Mouse (Mus musculus): ENCODE results near the gene Bicd1. TPM values are rescaled to one million over a fixed set of nuclear protein-coding genes. Genes with fewer than 3 reads are reported as not detected.
A peak's percentile ranks its signal among the peaks of the same experiment; 100 is the strongest.
"Not testable (repeated sequence)": the region's sequence is repeated elsewhere in the genome, so short reads cannot be mapped to it uniquely, and the experiment has no call there.

The Bicd1 gene
- 6.8 and 9.2 TPM in 2 replicates for polyA plus RNA-seq (2015; fragmentation: Nextera tagmentation; extraction: Ambion mirVana)

GRCm38 (mm10) chr6:149408833-149409332 lies at the start of gene Bicd1:
TSS of gene Bicd1 (plus strand) at chr6:149408886.
- ATAC-seq (replicated peaks; ENCODE audit: low FRiP score, low read depth): peak; percentile 99

GRCm38 (mm10) chr6:149362533-149362932 lies 46.2 kb upstream of the Bicd1 start:
- H3K27me3 ChIP-seq (ENCODE audit: insufficient read depth, low read length); H3K9ac ChIP-seq (ENCODE audit: low read depth, low read length); H3K36me3 ChIP-seq (ENCODE audit: insufficient read depth, low read length); ATAC-seq (replicated peaks; ENCODE audit: low FRiP score, low read depth); H3K4me1 ChIP-seq (replicated peaks; ENCODE audit: insufficient read depth, low read length); H3K4me2 ChIP-seq (ENCODE audit: low read length); H3K4me3 ChIP-seq (replicated peaks; ENCODE audit: low read depth, low read length); H3K9me3 ChIP-seq (replicated peaks; ENCODE audit: low read length); H3K27ac ChIP-seq; DNase-seq (ENCODE audit: low spot score): not testable (repeated sequence)
- WGBS: 97% methylated on average over 19 of the region's 20 CpGs

More at GRCm38 (mm10) chr6:149408833-149409332, at the start of gene Bicd1:
- Histone ChIP-seq H3K27ac (peak within 1 kb of the TSS; percentile 71), H3K4me2 (ENCODE audit: low read length) (peak within 1 kb of the TSS; percentile 85), H3K4me1 (replicated peaks; ENCODE audit: insufficient read depth, low read length) (no peaks in the 10 kb centered on the region), H3K9me3 (replicated peaks; ENCODE audit: low read length) (no peaks in the 10 kb centered on the region), H3K4me3 (replicated peaks; ENCODE audit: low read depth, low read length) (peak within 1 kb of the TSS; percentile 68), H3K9ac (ENCODE audit: low read depth, low read length) (peak within 1 kb of the TSS; percentile 71), H3K36me3 (ENCODE audit: insufficient read depth, low read length) (no peaks in the 10 kb centered on the region), H3K27me3 (ENCODE audit: insufficient read depth, low read length) (no peaks in the 10 kb centered on the region)
- 2% methylated on average over 30 of the region's 30 CpGs for whole genome bisulfite sequencing
- TF ChIP-seq CTCF (IDR thresholded peaks at IDR 0.05; ENCODE audit: low read depth): peak; percentile 26; the same call in 1 of the 2 replicates
- DNase-seq (ENCODE audit: low spot score): peak; percentile 90

- H3K9ac ChIP-seq (ENCODE audit: low read depth, low read length); H3K9me3 ChIP-seq (replicated peaks; ENCODE audit: low read length); H3K4me1 ChIP-seq (replicated peaks; ENCODE audit: insufficient read depth, low read length); DNase-seq (ENCODE audit: low spot score); H3K4me3 ChIP-seq (replicated peaks; ENCODE audit: low read depth, low read length); H3K27me3 ChIP-seq (ENCODE audit: insufficient read depth, low read length); H3K36me3 ChIP-seq (ENCODE audit: insufficient read depth, low read length); H3K27ac ChIP-seq; H3K4me2 ChIP-seq (ENCODE audit: low read length): not testable (repeated sequence)
- ATAC-seq (replicated peaks; ENCODE audit: low FRiP score, low read depth): peak; percentile 68; the same call in 1 of the 2 replicates
- WGBS: 53% methylated on average over 2 of the region's 2 CpGs
These were observed 42.7 kb upstream of the Bicd1 start for GRCm38 (mm10) chr6:149365975-149366374.

- no peak for TF ChIP-seq CTCF (IDR thresholded peaks at IDR 0.05; ENCODE audit: low read depth)
- no peak overlapping the region for H3K9ac ChIP-seq (ENCODE audit: low read depth, low read length)
- H3K4me2 ChIP-seq (ENCODE audit: low read length): no peak overlapping the region
- DNase-seq (ENCODE audit: low spot score): no peak
- no peaks in the 10 kb centered on the region for H3K9me3 ChIP-seq (replicated peaks; ENCODE audit: low read length)
- 77% methylated on average over 2 of the region's 2 CpGs for WGBS
- H3K4me1 ChIP-seq (replicated peaks; ENCODE audit: insufficient read depth, low read length): no peaks in the 10 kb centered on the region
- ATAC-seq (replicated peaks; ENCODE audit: low FRiP score, low read depth): no peak
- no peaks in the 10 kb centered on the region for H3K27me3 ChIP-seq (ENCODE audit: insufficient read depth, low read length)
- H3K27ac ChIP-seq: no peak overlapping the region
- H3K4me3 ChIP-seq (replicated peaks; ENCODE audit: low read depth, low read length): no peak overlapping the region
- H3K36me3 ChIP-seq (ENCODE audit: insufficient read depth, low read length): no peaks in the 10 kb centered on the region
These were observed 42.3 kb upstream of the Bicd1 start for GRCm38 (mm10) chr6:149366403-149366802.

- ATAC-seq (replicated peaks; ENCODE audit: low FRiP score, low read depth): peak; percentile 84
- Histone ChIP-seq H3K4me2 (ENCODE audit: low read length) (no peak overlapping the region), H3K4me3 (replicated peaks; ENCODE audit: low read depth, low read length) (no peak overlapping the region), H3K36me3 (ENCODE audit: insufficient read depth, low read length) (no peaks in the 10 kb centered on the region), H3K9ac (ENCODE audit: low read depth, low read length) (no peak overlapping the region), H3K27me3 (ENCODE audit: insufficient read depth, low read length) (no peaks in the 10 kb centered on the region), H3K9me3 (replicated peaks; ENCODE audit: low read length) (no peaks in the 10 kb centered on the region), H3K27ac (no peak overlapping the region), H3K4me1 (replicated peaks; ENCODE audit: insufficient read depth, low read length) (no peaks in the 10 kb centered on the region)
- WGBS: 42% methylated on average over 2 of the region's 2 CpGs
- peak; percentile 92 for DNase-seq (ENCODE audit: low spot score)
- TF ChIP-seq CTCF (IDR thresholded peaks at IDR 0.05; ENCODE audit: low read depth): peak; percentile 86
These were observed 33.7 kb upstream of the Bicd1 start for GRCm38 (mm10) chr6:149374986-149375457.

- 62% methylated on average over 2 of the region's 2 CpGs for WGBS
- TF ChIP-seq CTCF (IDR thresholded peaks at IDR 0.05; ENCODE audit: low read depth): no peak
- Histone ChIP-seq H3K9ac (ENCODE audit: low read depth, low read length) (no peak overlapping the region), H3K36me3 (ENCODE audit: insufficient read depth, low read length) (no peaks in the 10 kb centered on the region), H3K27me3 (ENCODE audit: insufficient read depth, low read length) (no peaks in the 10 kb centered on the region), H3K27ac (no peak overlapping the region), H3K4me1 (replicated peaks; ENCODE audit: insufficient read depth, low read length) (no peaks in the 10 kb centered on the region), H3K4me3 (replicated peaks; ENCODE audit: low read depth, low read length) (no peak overlapping the region), H3K9me3 (replicated peaks; ENCODE audit: low read length) (no peaks in the 10 kb centered on the region), H3K4me2 (ENCODE audit: low read length) (no peak overlapping the region)
- DNase-seq (ENCODE audit: low spot score) (no peak), ATAC-seq (replicated peaks; ENCODE audit: low FRiP score, low read depth) (no peak)
These were observed 25.2 kb upstream of the Bicd1 start for GRCm38 (mm10) chr6:149383531-149383930.

GRCm38 (mm10) chr6:149386389-149386788 lies 22.3 kb upstream of the Bicd1 start:
- no peaks in the 10 kb centered on the region for H3K27me3 ChIP-seq (ENCODE audit: insufficient read depth, low read length)
- ATAC-seq (replicated peaks; ENCODE audit: low FRiP score, low read depth): 0 out of 2 replicates have a peak, but pooled peaks have one; percentile 21

GRCm38 (mm10) chr6:149389626-149390025 lies 19.1 kb upstream of the Bicd1 start:
- H3K27ac ChIP-seq; H3K36me3 ChIP-seq (ENCODE audit: insufficient read depth, low read length); H3K4me3 ChIP-seq (replicated peaks; ENCODE audit: low read depth, low read length); H3K4me2 ChIP-seq (ENCODE audit: low read length); ATAC-seq (replicated peaks; ENCODE audit: low FRiP score, low read depth); H3K9ac ChIP-seq (ENCODE audit: low read depth, low read length); H3K9me3 ChIP-seq (replicated peaks; ENCODE audit: low read length); H3K4me1 ChIP-seq (replicated peaks; ENCODE audit: insufficient read depth, low read length); DNase-seq (ENCODE audit: low spot score); H3K27me3 ChIP-seq (ENCODE audit: insufficient read depth, low read length): not testable (repeated sequence)
- WGBS: 83% methylated on average over 2 of the region's 2 CpGs

More at GRCm38 (mm10) chr6:149386389-149386788, 22.3 kb upstream of the Bicd1 start:
- no peak overlapping the region for H3K9ac ChIP-seq (ENCODE audit: low read depth, low read length)
- peak; percentile 38 for DNase-seq (ENCODE audit: low spot score)
- TF ChIP-seq CTCF (IDR thresholded peaks at IDR 0.05; ENCODE audit: low read depth): no peak
- WGBS: 8% methylated on average over 3 of the region's 3 CpGs
- no peaks in the 10 kb centered on the region for H3K9me3 ChIP-seq (replicated peaks; ENCODE audit: low read length)
- H3K4me1 ChIP-seq (replicated peaks; ENCODE audit: insufficient read depth, low read length): no peaks in the 10 kb centered on the region
- no peaks in the 10 kb centered on the region for H3K36me3 ChIP-seq (ENCODE audit: insufficient read depth, low read length)
- no peak overlapping the region for H3K4me3 ChIP-seq (replicated peaks; ENCODE audit: low read depth, low read length)
- H3K27ac ChIP-seq: no peak overlapping the region
- H3K4me2 ChIP-seq (ENCODE audit: low read length): no peak overlapping the region

All from kidney, postnatal 0 days (tissue).